Mouse (Mus musculus): ENCODE data around the gene Epb41l4b.

Epb41l4b gene

GRCm38 (mm10) chr4:57153838-57154237 is 10.6 kb upstream of the Epb41l4b start:
- in situ Hi-C loops (cut with MboI, MseI) = loop anchor here (10.0 kb wide), 1 partner anchor 409 kb away; the partner anchor contains the start of genes Actl7a, Actl7b and Gm26657

GRCm38 (mm10) chr4:57153068-57153835 is 10.0 kb upstream of the Epb41l4b start:
- in situ Hi-C loops (cut with MboI, MseI) = loop anchor here (10.0 kb wide), 1 partner anchor 408 kb away; the partner anchor contains the start of genes Actl7a, Actl7b and Gm26657

DNA sequence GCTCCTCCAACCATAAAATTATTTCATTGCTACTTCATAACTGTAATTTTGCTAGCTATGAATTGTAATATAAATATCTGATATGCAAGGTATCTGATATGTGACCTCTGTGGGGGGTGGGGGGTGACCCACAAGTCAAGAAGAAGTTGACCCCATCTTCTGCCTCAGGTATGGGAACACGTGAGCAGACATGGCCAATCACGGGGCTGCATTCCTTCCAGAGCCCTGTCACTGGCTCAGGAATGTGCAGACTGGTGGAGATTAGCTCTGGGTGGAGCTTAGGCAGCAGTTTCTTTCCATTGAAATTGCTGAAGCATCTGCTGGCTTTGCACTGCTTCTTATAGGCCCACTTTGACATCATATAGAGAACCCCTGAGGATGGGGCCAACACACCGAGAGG is 4.9 kb upstream of the Epb41l4b start:
- in situ Hi-C loops (cut with MboI, MseI) = no loop called here

GRCm38 (mm10) chr4:57142374-57143025 is 737 bp downstream of the Epb41l4b start:
- in situ Hi-C loops (cut with MboI, MseI) = no loop called here

- in situ Hi-C loops (cut with MboI, MseI) = no loop called here
Measured at GRCm38 (mm10) chr4:57141908-57142361, 1.3 kb downstream of the Epb41l4b start.

DNA sequence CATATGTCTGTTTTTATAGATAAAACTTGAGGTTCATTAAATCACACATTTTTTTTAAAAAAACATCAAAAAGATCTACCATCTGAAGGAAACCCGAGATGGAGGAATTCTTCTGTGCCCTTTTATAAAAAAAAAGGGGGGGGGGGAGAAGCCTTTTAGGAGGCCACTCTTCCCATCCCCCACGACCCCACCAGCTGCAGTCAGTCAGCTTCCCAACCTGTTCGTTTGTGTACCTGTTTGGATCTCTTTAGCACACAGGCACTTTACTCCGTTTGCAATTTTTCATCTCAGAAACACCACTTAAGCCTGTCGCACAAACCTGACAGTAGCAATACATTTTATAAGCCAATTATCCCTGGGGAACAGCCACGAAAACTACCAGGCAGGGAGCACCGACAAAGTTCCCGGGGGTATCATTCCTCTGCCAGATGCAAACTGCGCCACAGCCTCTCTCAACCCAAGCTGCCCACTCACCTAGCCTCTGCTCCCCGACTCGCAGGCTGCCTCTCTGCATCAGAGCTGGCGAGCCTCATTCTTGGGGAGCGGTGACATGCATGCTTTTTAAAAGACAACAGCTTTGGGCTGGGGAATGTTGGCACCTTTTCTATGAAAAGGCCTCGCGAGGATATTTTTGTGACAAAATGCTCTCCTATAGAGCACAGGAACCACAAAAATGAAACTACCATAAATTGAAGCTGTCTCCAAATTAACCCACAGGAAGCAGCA is 2.1 kb downstream of the Epb41l4b start:
- in situ Hi-C loops (cut with MboI, MseI) = no loop called here

DNA sequence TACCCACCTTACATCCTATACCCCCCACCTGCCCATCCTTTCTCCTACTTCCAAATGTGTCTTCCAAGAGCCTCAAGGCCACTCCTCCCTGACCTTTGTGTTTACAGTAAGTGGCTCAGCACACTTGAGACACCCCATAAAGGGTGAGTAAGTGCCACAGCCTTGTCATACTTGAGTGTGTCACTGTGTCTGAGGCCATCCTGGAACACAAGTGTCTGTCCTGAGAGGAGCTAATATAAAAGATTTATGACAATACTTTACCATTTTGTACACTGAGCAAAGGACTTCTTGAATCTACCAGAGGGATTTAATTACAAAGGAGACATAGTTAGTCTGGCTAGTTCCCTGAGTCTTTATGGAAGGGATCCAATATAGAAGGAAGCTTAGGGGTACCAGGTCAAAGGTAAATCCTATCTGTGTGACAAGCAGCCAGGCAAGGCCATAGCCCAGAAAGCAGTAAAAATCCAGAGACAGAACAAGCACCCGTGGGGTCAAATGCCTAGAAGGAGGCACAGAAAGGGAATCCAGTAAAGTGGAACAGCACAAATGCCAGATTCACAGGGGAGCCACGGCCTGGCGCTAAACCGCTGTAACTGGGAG is 2.9 kb downstream of the Epb41l4b start:
- in situ Hi-C loops (cut with MboI, MseI) = no loop called here

DNA sequence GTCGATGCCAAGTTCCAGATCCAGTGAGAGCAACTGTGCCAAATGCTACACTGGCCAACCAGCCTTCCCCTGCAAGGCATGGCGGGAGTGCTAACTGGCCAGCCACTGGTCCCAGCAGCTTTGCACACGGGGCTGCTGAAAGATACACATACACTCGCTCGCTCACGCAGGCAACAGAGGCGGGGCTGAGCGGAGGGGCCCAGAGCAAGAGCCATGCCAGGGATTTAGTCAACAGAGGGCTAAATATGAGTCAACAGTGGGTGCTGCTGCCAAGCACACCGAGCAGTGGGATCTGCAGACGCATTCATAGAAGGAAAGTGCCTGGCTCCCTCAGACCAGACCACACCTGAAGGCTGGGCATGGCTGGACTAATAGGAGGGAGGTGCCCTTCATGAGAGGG is 3.8 kb downstream of the Epb41l4b start:
- in situ Hi-C loops (cut with MboI, MseI) = no loop called here

GRCm38 (mm10) chr4:57138093-57138440 is 5.2 kb downstream of the Epb41l4b start:
- in situ Hi-C loops (cut with MboI, MseI) = no loop called here

GRCm38 (mm10) chr4:57137371-57138092 is 5.7 kb downstream of the Epb41l4b start:
- in situ Hi-C loops (cut with MboI, MseI) = no loop called here

DNA sequence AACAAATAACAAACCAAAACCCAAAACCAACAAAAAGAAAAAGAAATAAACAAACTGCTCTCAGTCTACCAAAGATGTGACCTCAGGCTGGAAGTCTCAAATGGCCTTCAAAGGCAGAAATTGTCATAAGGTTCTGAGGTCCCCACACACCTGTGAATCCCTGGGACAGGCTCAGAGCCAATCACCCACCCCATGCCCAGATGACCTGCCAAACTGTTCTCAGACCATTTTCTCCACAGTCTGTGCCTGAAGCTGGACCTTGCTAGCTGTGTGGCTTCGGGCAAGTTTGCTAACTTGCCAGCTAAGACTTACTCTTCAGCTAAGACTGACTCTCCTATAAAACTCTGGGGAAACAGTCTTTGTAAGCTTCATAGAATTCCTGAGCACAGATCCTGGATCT is 7.8 kb downstream of the Epb41l4b start:
- in situ Hi-C loops (cut with MboI, MseI) = no loop called here

DNA sequence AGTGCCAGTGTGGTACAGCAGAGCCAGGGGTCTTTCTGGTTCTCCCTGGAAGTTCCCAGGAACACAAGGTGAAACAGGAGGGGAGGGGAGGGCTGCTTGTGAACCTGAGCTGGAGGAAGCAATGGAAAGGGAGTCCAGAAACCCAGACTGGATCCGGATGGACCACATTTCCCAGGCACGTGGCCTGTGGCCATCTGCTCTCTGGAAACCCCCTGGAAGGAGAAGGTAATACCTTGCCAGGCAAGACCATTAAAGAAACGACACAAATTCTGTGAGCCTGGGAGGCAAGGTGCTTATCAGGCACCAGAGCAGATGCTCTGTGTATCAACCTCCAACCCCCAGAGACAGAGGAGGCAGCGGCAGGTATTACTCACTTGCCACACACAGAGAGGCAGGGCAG is 8.7 kb downstream of the Epb41l4b start:
- in situ Hi-C loops (cut with MboI, MseI) = loop anchor here (5.0 kb wide), 1 partner anchor 57 kb away; no protein-coding TSS in a partner anchor

DNA sequence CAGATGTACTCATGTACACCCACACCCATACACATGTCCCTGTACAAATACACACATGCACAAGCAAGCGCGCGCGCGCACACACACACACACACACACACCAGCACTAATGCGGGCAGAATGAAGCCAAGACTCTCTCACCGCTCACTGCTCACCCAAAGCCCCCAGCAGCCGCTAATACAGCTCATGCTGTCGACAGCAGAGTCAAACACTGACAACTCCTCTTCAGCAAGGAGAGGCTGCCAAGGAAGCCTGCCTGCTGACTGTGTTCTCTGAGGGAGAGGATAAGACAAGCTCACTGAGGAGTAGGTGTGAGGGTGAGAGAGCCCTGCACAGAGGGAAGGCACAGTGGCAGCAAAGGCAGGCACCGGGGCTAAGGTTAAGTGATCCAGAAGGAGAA is 11.4 kb downstream of the Epb41l4b start:
- in situ Hi-C loops (cut with MboI, MseI) = loop anchor here (5.0 kb wide), 1 partner anchor 55 kb away; no protein-coding TSS in a partner anchor

GRCm38 (mm10) chr4:57129718-57130515 is 13.3 kb downstream of the Epb41l4b start:
- in situ Hi-C loops (cut with MboI, MseI) = loop anchor here (5.0 kb wide), 1 partner anchor 53 kb away; no protein-coding TSS in a partner anchor

GRCm38 (mm10) chr4:57123003-57123402 is 20.2 kb downstream of the Epb41l4b start:
- in situ Hi-C loops (cut with MboI, MseI) = no loop called here

- in situ Hi-C loops (cut with MboI, MseI) = no loop called here
Measured at GRCm38 (mm10) chr4:57122166-57122565, 21.1 kb downstream of the Epb41l4b start.

GRCm38 (mm10) chr4:57120563-57120962 is 22.7 kb downstream of the Epb41l4b start:
- in situ Hi-C loops (cut with MboI, MseI) = no loop called here

- in situ Hi-C loops (cut with MboI, MseI) = no loop called here
Measured at GRCm38 (mm10) chr4:57119976-57120375, 23.3 kb downstream of the Epb41l4b start.

GRCm38 (mm10) chr4:57118883-57119282 is 24.4 kb downstream of the Epb41l4b start:
- in situ Hi-C loops (cut with MboI, MseI) = no loop called here

- in situ Hi-C loops (cut with MboI, MseI) = no loop called here
Measured at GRCm38 (mm10) chr4:57116278-57116677, 27.0 kb downstream of the Epb41l4b start.
